Mouse (Mus musculus) bone marrow macrophage, adult 2 months (primary cell): ENCODE data around the gene Tsku.

ENCODE experiments used
- CTCF ChIP-seq: IDR thresholded peaks from 2 replicates; pipeline ENCODE4 v1.5.1; 2012; ENCODE audit warnings: low read depth, mild to moderate bottlenecking, low read length, moderate library complexity
- POLR2A ChIP-seq: IDR thresholded peaks from 2 replicates; pipeline ENCODE4 v1.6.1; 2012; ENCODE audit warnings: mild to moderate bottlenecking, low read depth, low read length, borderline replicate concordance

GRCm38 (mm10) chr7:98361063-98361652 lies at the start of gene Tsku:
- 0 out of 2 replicates have a peak, but pooled peaks have one; percentile 29 for TF ChIP-seq POLR2A
- TF ChIP-seq CTCF = no peak
